8 mouse cellular contexts compared by ENCODE assay signal in the genomic region with DNA sequence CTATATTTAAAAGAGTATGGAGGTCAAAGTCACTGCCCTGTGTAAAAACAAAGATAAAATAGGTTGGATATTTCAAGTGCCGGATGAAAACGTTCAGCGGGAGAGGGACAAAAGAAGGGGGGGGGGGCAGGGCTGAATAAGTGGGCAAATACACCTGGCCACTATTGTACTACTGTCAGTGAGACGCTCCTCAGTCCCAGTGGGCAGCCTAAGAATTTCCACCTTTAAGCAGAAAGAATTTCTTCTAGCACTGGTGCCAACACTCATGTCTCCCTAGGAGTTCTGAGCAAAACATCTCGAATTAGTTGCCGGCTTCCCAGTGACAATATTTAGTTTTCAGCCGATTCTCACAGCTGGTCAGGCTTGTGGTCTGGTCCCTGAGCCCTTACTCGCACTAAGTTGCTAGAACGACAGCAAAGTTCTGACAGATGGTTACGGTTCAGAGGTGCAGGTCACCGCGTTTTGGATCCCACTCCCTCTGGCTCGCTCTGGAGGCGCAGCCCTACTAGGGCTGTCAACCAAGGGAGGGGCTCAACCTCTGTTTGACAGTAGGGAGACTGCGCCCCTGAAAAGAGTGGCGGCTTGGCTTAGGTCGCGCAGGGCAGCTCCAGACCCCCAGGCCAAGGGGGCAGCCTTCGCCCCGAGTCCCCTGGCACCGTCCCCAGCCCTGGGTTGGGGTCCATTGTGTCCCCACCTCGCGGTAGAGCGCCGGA. TPM values are rescaled to one million over a fixed set of nuclear protein-coding genes. Genes with fewer than 3 reads are reported as not detected.
DNase-seq lines count a peak whose midpoint lies in the region; ATAC-seq and TF ChIP-seq lines count a peak whose summit lies in the region.

No protein-coding gene starts in this region.

- H3K9me3 ChIP-seq in hindbrain, embryonic 12.5 days (replicated peaks) = no peaks in the 10 kb centered on the region

- ATAC-seq in hindbrain, embryonic 12.5 days (ENCODE audit: low FRiP score) = peak; percentile 88; the same call in 1 of the 2 replicates
- ATAC-seq in megakaryocyte-erythroid progenitor cell, adult 5-6 weeks (replicated peaks; ENCODE audit: low FRiP score, low TSS enrichment, poor library complexity, severe bottlenecking) = peak; percentile 67

- no peaks in the 10 kb centered on the region for H3K27me3 ChIP-seq in hindbrain, embryonic 12.5 days

- H3K4me2 ChIP-seq in hindbrain, embryonic 12.5 days (replicated peaks) = peak overlapping the region; percentile 76

- H3K4me3 ChIP-seq in left cerebral cortex, adult 2 months = peak overlapping the region; percentile 99
- H3K4me3 ChIP-seq in hindbrain, embryonic 12.5 days = peak overlapping the region; percentile 92

- intact Hi-C loops in left cerebral cortex, adult 2 months (cut with DNase I) = loop anchor here (2.0 kb wide), 2 partner anchors 56 to 126 kb away; a partner anchor contains a TSS
- intact Hi-C loops in left cerebral cortex, postnatal 36 days (cut with DNase I) = loop anchor here (10.0 kb wide), 1 partner anchor 130 kb away; a partner anchor contains a TSS

- peaks cover 18% of the 10 kb centered on the region for H3K36me3 ChIP-seq in hindbrain, embryonic 12.5 days

- H3K4me1 ChIP-seq in hindbrain, embryonic 12.5 days = peaks cover 9% of the 10 kb centered on the region

- peak overlapping the region; percentile 87 for H3K9ac ChIP-seq in hindbrain, embryonic 12.5 days

- DNase-seq in left cerebral cortex, adult 2 months (ENCODE audit: extremely low spot score in 1 of 2, low spot score in 2 of 2) = peak in 1 of 2 experiments; percentile 32
- DNase-seq in left cerebral cortex, postnatal 36 days (ENCODE audit: low spot score in 2 of 2) = no peak
- DNase-seq in c-Kit-positive CD71-positive TER-119-negative erythroid progenitor cells, embryonic 14.5 days (ENCODE audit: low read depth) = peak; percentile 28
- DNase-seq in urinary bladder, adult 18-20 months (ENCODE audit: low spot score in 2 of 2) = no peak
- DNase-seq in cerebellum, adult 11 months = no peak
- no peak for DNase-seq in T-cell, adult 2 months (ENCODE audit: low spot score)

- no peak for TF ChIP-seq CTCF in left cerebral cortex, adult 2 months (IDR thresholded peaks at IDR 0.05)

- H3K27ac ChIP-seq in left cerebral cortex, adult 2 months = peak overlapping the region; percentile 97
- H3K27ac ChIP-seq in hindbrain, embryonic 12.5 days = peak overlapping the region; percentile 86

- WGBS in hindbrain, embryonic 12.5 days = 7% methylated on average over 25 of the region's 25 CpGs

RNA-seq across cellular contexts. Expression of a gene that starts 0.5 kb away (rescaled TPM):
- total RNA-seq in left cerebral cortex, adult 2 months (2021) = 10 to 100 TPM; 30.3 to 31.1 TPM
- 10 to 100 TPM; 24.1 to 37.1 TPM for total RNA-seq in left cerebral cortex, postnatal 36 days (2021)
- polyA plus RNA-seq in hindbrain, embryonic 12.5 days (2016; fragmentation: Nextera tagmentation; extraction: Ambion mirVana) = 35.1 and 39.0 TPM in 2 replicates
- 21.3 and 32.2 TPM in 2 replicates for total RNA-seq in megakaryocyte-erythroid progenitor cell, adult 5-6 weeks (2014; fragmentation: Nextera tagmentation)
- total RNA-seq in megakaryocyte-erythroid progenitor cell, adult 5-6 weeks (2017) = 17.5 and 21.8 TPM in 2 replicates

RNA-seq across cellular contexts. Expression of a gene that starts 59.4 kb away (rescaled TPM):
- total RNA-seq in left cerebral cortex, adult 2 months (2021) = 100 to 1,000 TPM; 251 to 253 TPM
- 100 to 1,000 TPM; 224 to 255 TPM for total RNA-seq in left cerebral cortex, postnatal 36 days (2021)
- 899 and 939 TPM in 2 replicates for polyA plus RNA-seq in hindbrain, embryonic 12.5 days (2016; fragmentation: Nextera tagmentation; extraction: Ambion mirVana)
- total RNA-seq in megakaryocyte-erythroid progenitor cell, adult 5-6 weeks (2014; fragmentation: Nextera tagmentation) = 1,595 and 1,825 TPM in 2 replicates
- total RNA-seq in megakaryocyte-erythroid progenitor cell, adult 5-6 weeks (2017) = 1,385 and 1,766 TPM in 2 replicates

RNA-seq across cellular contexts. Expression of a gene that starts 59.7 kb away (rescaled TPM):
- total RNA-seq in left cerebral cortex, adult 2 months (2021) = 100 to 1,000 TPM; 106 to 108 TPM
- total RNA-seq in left cerebral cortex, postnatal 36 days (2021) = 100 to 1,000 TPM in 1 of 2 experiments, 10 to 100 TPM in 1; 98.6 to 106 TPM
- polyA plus RNA-seq in hindbrain, embryonic 12.5 days (2016; fragmentation: Nextera tagmentation; extraction: Ambion mirVana) = 127 and 129 TPM in 2 replicates
- total RNA-seq in megakaryocyte-erythroid progenitor cell, adult 5-6 weeks (2014; fragmentation: Nextera tagmentation) = 56.6 and 77.5 TPM in 2 replicates
- total RNA-seq in megakaryocyte-erythroid progenitor cell, adult 5-6 weeks (2017) = 39.5 and 52.9 TPM in 2 replicates

Comparison
In these comparisons a context has a peak if more than half of its experiments do, and no peak if none do; other contexts are left out.
1. RNA of a gene that starts 59.4 kb away (total RNA-seq): 1,385 to 1,825 TPM in megakaryocyte-erythroid progenitor cell, adult 5-6 weeks; 224 to 255 TPM in left cerebral cortex, postnatal 36 days and 251 to 253 TPM in left cerebral cortex, adult 2 months; every median in the first group is over 4 times any median in the second.